Mouse (Mus musculus) ovary, postnatal 10 days (tissue): ENCODE measurements around the gene Gadd45gip1.

ENCODE experiments used
- DNase-seq: peaks from one replicate; pipeline ENCODE4 v3.0.0; 2022; ENCODE audit warnings: low spot score

The Gadd45gip1 gene

GRCm38 (mm10) chr8:84847684-84848435, 16.5 kb downstream of the Gadd45gip1 start:
- no peak for DNase-seq

- DNase-seq, result no peak
These were observed 25.1 kb downstream of the Gadd45gip1 start for GRCm38 (mm10) chr8:84856434-84856833.

GRCm38 (mm10) chr8:84856864-84857441, 25.6 kb downstream of the Gadd45gip1 start, which contains the start of gene Farsa:
Farsa (plus strand) TSS chr8:84856989.
- peak; percentile 82 for DNase-seq

GRCm38 (mm10) chr8:84871376-84872308, 40.3 kb downstream of the Gadd45gip1 start, which contains the start of gene Syce2:
Syce2 (plus strand) TSS chr8:84872111.
- peak; percentile 46 for DNase-seq

GRCm38 (mm10) chr8:84872309-84872965, 41.1 kb downstream of the Gadd45gip1 start:
- no peak for DNase-seq

GRCm38 (mm10) chr8:84873016-84873415, 41.7 kb downstream of the Gadd45gip1 start:
- DNase-seq, result no peak

- DNase-seq, result no peak
These were observed 43.0 kb downstream of the Gadd45gip1 start for GRCm38 (mm10) chr8:84874339-84874738.

- DNase-seq, result no peak
These were observed 46.1 kb downstream of the Gadd45gip1 start for GRCm38 (mm10) chr8:84877297-84878035.

GRCm38 (mm10) chr8:84878915-84879314, 47.6 kb downstream of the Gadd45gip1 start:
- DNase-seq, result no peak

- DNase-seq, result no peak
These were observed 53.4 kb downstream of the Gadd45gip1 start for GRCm38 (mm10) chr8:84884728-84885127.
